Mouse (Mus musculus) testis, adult 10 weeks (tissue): Measurements from ENCODE around the gene Btbd35f18. TPM values are rescaled to one million over a fixed set of nuclear protein-coding genes. Genes with fewer than 3 reads are reported as not detected.

Experiments
- polyA plus RNA-seq: library from polyadenylated mRNA; stranded (reverse); fragments of 350-450 nt; fragmentation: Illumina TruSeq; extraction: RNeasy Lipid Tissue Mini Kit (QIAGEN cat#74804); gene quantifications from one replicate; pipeline ENCODE4 v1.2.3, GENCODE M21; 2014; ENCODE audit warnings: low read depth, low replicate concordance

The Btbd35f18 gene
- polyA plus RNA-seq = 4.1 TPM

DNA sequence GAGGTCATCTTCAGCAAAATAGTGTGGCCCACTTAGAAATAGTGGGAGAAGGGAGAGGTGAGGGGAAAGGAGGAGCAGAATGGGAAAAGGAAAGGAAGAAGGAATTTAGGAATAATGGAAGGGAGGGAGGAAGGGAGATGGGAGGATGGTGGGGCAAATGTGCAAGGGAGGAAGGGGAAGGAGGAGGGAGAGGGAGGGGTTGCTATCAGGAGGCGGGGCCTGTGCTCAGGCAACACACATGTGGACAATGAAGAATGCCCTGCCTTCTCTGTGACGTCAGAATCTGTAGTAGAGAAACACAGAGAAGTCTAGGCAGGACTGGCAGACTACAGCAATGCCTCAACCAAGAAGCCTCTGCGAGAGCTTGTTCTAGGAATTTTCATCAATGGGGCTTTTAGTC lies at the start of gene Btbd35f18:
Gene Btbd35f18 (plus strand): TSS at position 301 of the 400 bp plus-strand sequence.

Other genes with a start within 250 kb of the Btbd35f18 start
- 0.29 TPM for gene Btbd35f10, start 52.7 kb downstream of the Btbd35f18 start, polyA plus RNA-seq